Mouse (Mus musculus): Measurements from ENCODE around the gene Cpd. TPM values are rescaled to one million over a fixed set of nuclear protein-coding genes. Genes with fewer than 3 reads are reported as not detected.
"Not testable (repeated sequence)": the region's sequence is repeated elsewhere in the genome, so short reads cannot be mapped to it uniquely, and the experiment has no call there.

The Cpd gene
- total RNA-seq, 2 experiments from 2014 or later: 66.0 to 66.4 TPM

DNA sequence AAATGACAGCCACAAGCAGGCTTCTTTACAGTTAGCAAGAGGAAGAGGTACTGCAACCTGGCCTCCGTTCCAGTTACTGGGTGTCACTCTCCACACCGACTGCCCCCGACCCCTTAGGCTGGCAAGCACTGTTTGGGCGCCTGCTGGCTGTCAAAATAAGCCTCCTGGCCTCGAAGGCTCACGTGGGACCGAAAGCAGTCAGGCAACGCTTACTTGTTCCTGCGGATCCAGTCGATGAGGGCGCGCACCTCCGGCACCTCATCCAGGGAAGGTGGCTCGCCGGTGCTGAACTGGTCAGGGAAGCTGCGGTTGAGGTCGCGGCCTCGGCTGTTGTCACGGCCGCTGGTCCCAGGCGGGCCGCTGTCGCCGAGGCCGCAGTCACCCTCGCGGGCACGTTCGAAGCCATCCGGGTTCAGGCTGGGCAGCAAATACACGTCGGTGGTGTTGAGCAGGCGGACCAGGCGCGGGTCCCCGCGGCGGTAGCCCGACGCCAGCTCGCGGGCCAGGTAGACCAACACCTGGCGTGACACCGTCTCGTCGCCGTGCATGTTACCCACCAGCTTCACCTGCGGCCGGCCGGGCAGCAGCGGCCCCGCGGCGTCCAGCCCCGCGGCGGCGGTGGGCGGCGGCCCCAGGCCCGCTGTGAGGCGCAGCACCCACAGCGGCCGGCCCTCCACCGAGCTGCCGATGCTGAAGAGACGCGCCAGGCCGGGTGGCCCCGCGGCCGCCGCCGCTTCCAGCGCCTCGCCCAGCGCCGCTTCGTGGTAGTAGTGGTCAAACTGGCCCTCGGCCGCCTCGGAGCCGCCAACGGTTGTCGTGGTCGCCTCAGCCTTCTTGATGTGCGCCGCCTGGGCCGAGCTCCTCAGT is 574 bp downstream of the Cpd start:
- DNase-seq: peak; percentile 39

- peak; percentile 12 for DNase-seq
These were observed 1.4 kb downstream of the Cpd start for GRCm38 (mm10) chr11:76845275-76845980.

GRCm38 (mm10) chr11:76838573-76838972 is 8.2 kb downstream of the Cpd start:
- DNase-seq: no peak

DNA sequence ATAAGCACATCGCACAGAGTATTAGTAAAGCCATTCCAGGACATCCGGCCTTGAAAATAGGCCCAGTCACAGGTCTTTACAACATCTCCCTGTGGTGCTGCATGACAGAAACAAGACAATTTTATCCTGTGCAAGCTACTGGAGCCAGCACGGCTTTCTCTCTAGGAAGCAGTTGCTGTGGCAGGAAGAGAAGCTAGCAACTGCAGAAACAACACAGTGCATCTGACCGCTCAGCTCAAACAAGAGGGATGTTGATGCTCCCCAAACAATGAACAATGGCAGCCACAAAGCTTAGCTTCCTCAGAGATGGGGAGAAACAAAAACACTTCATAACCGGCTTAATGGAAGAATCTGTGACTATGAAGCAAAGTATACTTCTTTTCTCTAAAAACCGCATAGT is 10.5 kb downstream of the Cpd start:
- DNase-seq: peak; percentile 21

DNA sequence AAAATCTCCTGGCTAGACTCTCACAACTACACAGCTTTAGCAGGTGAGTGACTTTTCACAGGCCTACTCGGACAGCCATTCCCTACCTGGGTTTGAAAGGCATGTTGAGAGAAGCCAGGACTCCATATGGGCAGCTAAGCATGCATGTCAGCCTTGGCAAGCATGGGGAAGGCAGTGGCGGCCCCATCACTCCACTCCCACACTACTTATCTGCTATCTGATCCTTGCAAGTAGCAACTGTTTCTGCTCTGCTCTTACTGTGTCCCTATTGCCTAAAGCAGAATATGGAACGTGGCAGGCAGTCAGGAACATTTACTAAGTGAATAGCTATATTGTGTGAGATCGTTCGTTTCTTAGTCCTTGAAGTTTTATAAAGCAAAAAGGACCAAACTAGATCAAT is 10.9 kb downstream of the Cpd start:
- DNase-seq: no peak

GRCm38 (mm10) chr11:76834665-76835064 is 12.2 kb downstream of the Cpd start:
- DNase-seq: no peak

- no peak for DNase-seq
These were observed 21.9 kb downstream of the Cpd start for GRCm38 (mm10) chr11:76824885-76825265.

GRCm38 (mm10) chr11:76824238-76824884 is 22.5 kb downstream of the Cpd start:
- no peak for DNase-seq

DNA sequence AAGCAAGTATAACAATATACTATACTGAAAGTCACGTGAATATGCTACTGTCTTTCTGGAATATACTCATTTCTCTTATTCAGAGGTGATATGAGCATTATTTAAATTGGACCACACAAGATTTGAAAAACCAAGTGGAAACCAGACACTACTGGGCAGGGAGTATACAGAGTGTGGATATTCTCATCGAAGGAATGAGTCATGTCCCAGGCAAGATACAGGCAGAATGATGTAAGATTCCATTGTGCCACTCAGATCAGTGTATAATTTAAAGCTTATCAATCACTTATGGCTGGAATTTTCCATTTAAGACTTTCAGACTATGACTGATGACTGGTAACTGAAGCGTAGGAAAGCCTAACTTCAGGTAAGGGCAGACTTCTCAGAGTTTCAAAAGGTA is 23.2 kb downstream of the Cpd start:
- no peak for DNase-seq

DNA sequence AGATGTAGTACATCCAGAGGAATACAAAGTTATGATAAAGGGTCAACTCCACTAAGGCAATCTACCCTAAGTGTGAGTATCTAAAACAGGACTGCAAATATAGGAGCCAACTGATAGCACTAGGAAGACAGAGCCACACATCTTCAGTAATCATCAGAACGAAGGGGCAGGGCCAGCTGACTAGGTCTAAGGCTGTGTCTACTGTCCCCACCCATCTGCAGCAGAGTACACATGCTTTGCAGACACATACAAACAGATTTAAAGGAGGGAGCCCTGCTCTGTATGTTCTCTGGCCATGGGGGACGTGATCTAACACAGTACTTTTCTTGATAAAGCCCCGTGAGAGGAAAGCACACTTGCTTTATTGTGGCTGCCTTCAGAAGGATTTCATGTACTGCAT is 25.5 kb downstream of the Cpd start:
- no peak for DNase-seq

- no peak for DNase-seq
These were observed 29.2 kb downstream of the Cpd start for GRCm38 (mm10) chr11:76817664-76818063.

GRCm38 (mm10) chr11:76810706-76811495 is 35.9 kb downstream of the Cpd start:
- DNase-seq: peak; percentile 47

DNA sequence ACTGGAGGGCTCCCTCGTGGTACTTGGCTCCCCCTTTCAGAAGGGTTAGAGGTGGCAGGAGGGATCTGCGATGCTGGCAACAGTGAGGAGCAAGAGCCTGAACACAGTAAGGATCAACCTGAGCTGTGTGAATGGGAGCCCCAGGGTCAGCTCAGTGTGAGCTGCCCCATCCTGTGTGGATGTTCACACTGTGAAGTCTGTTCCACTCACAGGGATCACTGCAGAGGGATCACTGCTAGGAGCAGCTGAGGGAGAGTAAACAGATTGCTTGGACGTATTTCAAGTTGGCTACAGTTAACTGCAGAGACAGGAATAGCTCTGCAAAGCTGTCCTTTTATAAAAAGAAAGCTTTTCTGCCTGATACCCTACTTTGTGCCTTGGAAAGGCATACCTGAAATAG is 37.4 kb downstream of the Cpd start:
- peak; percentile 9 for DNase-seq

- no peak for DNase-seq
These were observed 38.3 kb downstream of the Cpd start for GRCm38 (mm10) chr11:76808550-76808949.

DNA sequence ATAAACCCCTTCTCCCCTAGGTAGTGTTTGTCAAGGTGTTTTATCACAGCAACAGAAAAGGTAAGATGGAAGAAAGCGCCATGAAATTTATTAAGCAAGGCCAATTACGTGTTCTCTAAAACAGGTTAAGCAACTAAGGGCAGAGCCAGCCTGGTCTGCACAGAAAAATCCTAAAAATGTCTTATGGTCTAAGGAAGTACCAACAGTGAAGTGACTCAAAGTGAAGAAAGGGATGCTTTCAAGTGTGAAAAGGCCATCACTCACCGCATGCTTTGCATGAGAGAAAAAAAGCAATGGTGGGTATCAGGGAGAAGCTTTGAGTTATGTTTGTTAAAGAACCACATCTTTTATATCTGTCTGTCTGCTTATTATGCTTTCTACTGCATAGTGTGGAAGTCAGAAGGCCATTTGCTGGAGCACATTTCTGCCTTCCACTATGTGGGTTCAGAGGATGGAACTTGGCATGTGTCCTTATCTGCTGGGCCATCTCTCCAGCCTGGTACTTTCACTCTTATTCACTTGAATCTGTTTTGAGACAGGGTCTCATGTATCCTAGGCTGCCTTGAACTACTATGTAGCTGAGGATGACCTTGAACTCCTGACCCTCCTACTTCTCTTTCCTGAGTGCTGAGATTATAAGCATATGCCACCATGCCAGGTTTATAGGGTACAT is 39.7 kb downstream of the Cpd start:
- DNase-seq: no peak

DNA sequence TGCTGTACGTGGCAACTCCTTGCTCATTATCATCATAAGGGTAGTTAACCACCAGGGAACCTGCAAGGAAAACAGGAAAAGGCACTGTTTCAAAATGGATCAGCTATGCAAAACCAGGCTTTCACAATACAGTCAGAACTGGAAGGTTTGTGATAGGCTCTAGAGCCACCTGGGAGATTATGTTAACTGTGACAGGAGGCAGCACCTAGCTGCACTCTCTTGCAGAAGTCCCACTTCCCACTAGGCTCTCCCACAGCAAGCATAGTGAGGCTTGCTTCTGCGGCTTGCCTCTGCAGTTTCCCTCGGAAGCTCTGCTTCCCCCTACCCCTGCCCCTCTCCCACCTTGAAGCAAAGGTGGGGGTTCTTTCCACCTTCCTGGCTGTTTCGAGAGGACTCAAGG is 40.8 kb downstream of the Cpd start:
- no peak for DNase-seq

- DNase-seq: not testable (repeated sequence)
These were observed 41.7 kb downstream of the Cpd start for GRCm38 (mm10) chr11:76805072-76805471.

DNA sequence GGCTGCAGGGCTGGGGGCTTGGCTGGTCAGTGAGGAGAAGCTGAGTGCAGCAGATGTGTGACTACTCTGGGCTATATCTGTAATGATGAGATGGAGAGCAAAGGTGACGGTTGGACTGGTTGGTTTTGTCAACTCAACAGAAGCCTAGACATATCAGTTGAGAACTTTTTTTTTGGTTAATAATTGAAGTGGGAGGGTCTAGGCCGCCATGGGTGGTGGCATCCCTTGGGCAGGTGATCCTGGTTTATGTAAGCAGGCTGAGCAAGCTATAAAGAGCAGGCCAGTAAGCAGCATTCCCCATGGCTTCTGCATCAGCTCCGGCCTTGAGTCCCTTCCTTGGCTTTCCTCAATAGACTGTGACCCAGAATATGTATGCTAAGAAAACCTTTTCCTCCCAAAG is 43.6 kb downstream of the Cpd start:
- no peak for DNase-seq

- no peak for DNase-seq
These were observed 49.6 kb downstream of the Cpd start for GRCm38 (mm10) chr11:76797236-76797635.

- no peak for DNase-seq
These were observed 51.5 kb downstream of the Cpd start for GRCm38 (mm10) chr11:76795326-76795725.

GRCm38 (mm10) chr11:76791331-76791730 is 55.5 kb downstream of the Cpd start:
- DNase-seq: no peak

- DNase-seq: peak; percentile 71
These were observed 57.6 kb downstream of the Cpd start for GRCm38 (mm10) chr11:76789252-76789651.
